Mouse (Mus musculus): Measurements from ENCODE around the gene Lman1l.

- no peak for TF ChIP-seq EP300 (optimal IDR thresholded peaks at IDR 0.05)
- no peak for TF ChIP-seq CTCF (IDR thresholded peaks at IDR 0.05; ENCODE audit: low read depth)
These were observed 5.8 kb downstream of the Lman1l start for GRCm38 (mm10) chr9:57614786-57615185.
